Mouse (Mus musculus): ENCODE results near the gene Adrb1. TPM values are rescaled to one million over a fixed set of nuclear protein-coding genes. Genes with fewer than 3 reads are reported as not detected.
A peak's percentile ranks its signal among the peaks of the same experiment; 100 is the strongest.

Gene Adrb1
- polyA plus RNA-seq, 1 experiment from 2014 or later, result 1.2 TPM

- Histone ChIP-seq H3K4me1 (ENCODE audit: insufficient read depth) (peaks cover 24% of the 10 kb centered on the region), H3K4me2 (peak overlapping the region; percentile 37; the same call in 1 of the 2 replicates), H3K9ac (no peak overlapping the region), H3K9me3 (ENCODE audit: low read depth, low read length) (no peaks in the 10 kb centered on the region), H3K36me3 (ENCODE audit: insufficient read depth) (no peaks in the 10 kb centered on the region), H3K27me3 (ENCODE audit: insufficient read depth, low read length) (peaks cover 23% of the 10 kb centered on the region), H3K27ac (ENCODE audit: low read depth) (no peak overlapping the region), H3K4me3 (ENCODE audit: low read depth, low read length) (no peak overlapping the region)
- ATAC-seq (ENCODE audit: insufficient read depth) (peak; percentile 67), DNase-seq (peak; percentile 93)
- no peak for TF ChIP-seq CTCF (IDR thresholded peaks at IDR 0.05; ENCODE audit: low read depth)
- WGBS, result 33% methylated on average over 14 of the region's 14 CpGs
Measured at GRCm38 (mm10) chr19:56727170-56727877, 5.3 kb downstream of the Adrb1 start.

- H3K9ac ChIP-seq, result no peak overlapping the region
- WGBS, result 67% methylated on average over 7 of the region's 7 CpGs
Measured at GRCm38 (mm10) chr19:56734033-56734572, 12.1 kb downstream of the Adrb1 start.

GRCm38 (mm10) chr19:56735747-56736146, 13.7 kb downstream of the Adrb1 start:
- ATAC-seq (ENCODE audit: insufficient read depth) (no peak), DNase-seq (no peak)
- no peaks in the 10 kb centered on the region for H3K4me1 ChIP-seq (ENCODE audit: insufficient read depth)
- H3K9me3 ChIP-seq (ENCODE audit: low read depth, low read length), result no peaks in the 10 kb centered on the region
- TF ChIP-seq CTCF (IDR thresholded peaks at IDR 0.05; ENCODE audit: low read depth), result no peak
- no peak overlapping the region for H3K9ac ChIP-seq
- H3K4me2 ChIP-seq, result no peak overlapping the region
- H3K27me3 ChIP-seq (ENCODE audit: insufficient read depth, low read length), result no peaks in the 10 kb centered on the region
- 33% methylated on average over 4 of the region's 4 CpGs for WGBS
- no peak overlapping the region for H3K4me3 ChIP-seq (ENCODE audit: low read depth, low read length)
- no peaks in the 10 kb centered on the region for H3K36me3 ChIP-seq (ENCODE audit: insufficient read depth)
- no peak overlapping the region for H3K27ac ChIP-seq (ENCODE audit: low read depth)

More at GRCm38 (mm10) chr19:56734033-56734572, 12.1 kb downstream of the Adrb1 start:
- DNase-seq (no peak), ATAC-seq (ENCODE audit: insufficient read depth) (no peak)
- H3K36me3 ChIP-seq (ENCODE audit: insufficient read depth), result no peaks in the 10 kb centered on the region
- H3K9me3 ChIP-seq (ENCODE audit: low read depth, low read length), result no peaks in the 10 kb centered on the region
- TF ChIP-seq CTCF (IDR thresholded peaks at IDR 0.05; ENCODE audit: low read depth), result no peak; the same call in 1 of the 2 replicates
- no peak overlapping the region for H3K4me3 ChIP-seq (ENCODE audit: low read depth, low read length)
- H3K27ac ChIP-seq (ENCODE audit: low read depth), result no peak overlapping the region
- no peak overlapping the region for H3K4me2 ChIP-seq
- no peaks in the 10 kb centered on the region for H3K4me1 ChIP-seq (ENCODE audit: insufficient read depth)
- H3K27me3 ChIP-seq (ENCODE audit: insufficient read depth, low read length), result no peaks in the 10 kb centered on the region

GRCm38 (mm10) chr19:56736287-56736686, 14.3 kb downstream of the Adrb1 start:
- no peak for ATAC-seq (ENCODE audit: insufficient read depth)
- no peak overlapping the region for H3K9ac ChIP-seq
- H3K36me3 ChIP-seq (ENCODE audit: insufficient read depth), result no peaks in the 10 kb centered on the region
- H3K27me3 ChIP-seq (ENCODE audit: insufficient read depth, low read length), result no peaks in the 10 kb centered on the region
- no peak overlapping the region for H3K27ac ChIP-seq (ENCODE audit: low read depth)
- WGBS, result 38% methylated on average over 5 of the region's 5 CpGs
- no peak overlapping the region for H3K4me3 ChIP-seq (ENCODE audit: low read depth, low read length)
- H3K4me1 ChIP-seq (ENCODE audit: insufficient read depth), result no peaks in the 10 kb centered on the region
- TF ChIP-seq CTCF (IDR thresholded peaks at IDR 0.05; ENCODE audit: low read depth), result no peak
- no peaks in the 10 kb centered on the region for H3K9me3 ChIP-seq (ENCODE audit: low read depth, low read length)
- peak; percentile 52 for DNase-seq
- no peak overlapping the region for H3K4me2 ChIP-seq

- no peak overlapping the region for H3K4me2 ChIP-seq
- H3K27me3 ChIP-seq (ENCODE audit: insufficient read depth, low read length), result no peaks in the 10 kb centered on the region
- no peaks in the 10 kb centered on the region for H3K9me3 ChIP-seq (ENCODE audit: low read depth, low read length)
- peak; percentile 39 for TF ChIP-seq CTCF (IDR thresholded peaks at IDR 0.05; ENCODE audit: low read depth)
- no peak overlapping the region for H3K27ac ChIP-seq (ENCODE audit: low read depth)
- H3K4me3 ChIP-seq (ENCODE audit: low read depth, low read length), result no peak overlapping the region
- no peak overlapping the region for H3K9ac ChIP-seq
- WGBS, result 72% methylated on average over 7 of the region's 7 CpGs
- ATAC-seq (ENCODE audit: insufficient read depth), result no peak
- peaks cover 7% of the 10 kb centered on the region; the same call in 1 of the 2 replicates for H3K4me1 ChIP-seq (ENCODE audit: insufficient read depth)
- H3K36me3 ChIP-seq (ENCODE audit: insufficient read depth), result no peaks in the 10 kb centered on the region
- DNase-seq, result no peak
Measured at GRCm38 (mm10) chr19:56745061-56745460, 23.1 kb downstream of the Adrb1 start.

- 67% methylated on average over 5 of the region's 6 CpGs for WGBS
- Histone ChIP-seq H3K27ac (ENCODE audit: low read depth) (no peak overlapping the region), H3K9me3 (ENCODE audit: low read depth, low read length) (no peaks in the 10 kb centered on the region), H3K4me1 (ENCODE audit: insufficient read depth) (peaks cover 7% of the 10 kb centered on the region; the same call in 1 of the 2 replicates), H3K9ac (no peak overlapping the region), H3K36me3 (ENCODE audit: insufficient read depth) (no peaks in the 10 kb centered on the region), H3K27me3 (ENCODE audit: insufficient read depth, low read length) (no peaks in the 10 kb centered on the region), H3K4me3 (ENCODE audit: low read depth, low read length) (no peak overlapping the region), H3K4me2 (no peak overlapping the region)
- TF ChIP-seq CTCF (IDR thresholded peaks at IDR 0.05; ENCODE audit: low read depth), result no peak
- DNase-seq (no peak), ATAC-seq (ENCODE audit: insufficient read depth) (no peak)
Measured at GRCm38 (mm10) chr19:56745528-56745927, 23.5 kb downstream of the Adrb1 start.

- TF ChIP-seq CTCF (IDR thresholded peaks at IDR 0.05; ENCODE audit: low read depth), result no peak
- Histone ChIP-seq H3K4me2 (no peak overlapping the region), H3K27ac (ENCODE audit: low read depth) (no peak overlapping the region), H3K27me3 (ENCODE audit: insufficient read depth, low read length) (no peaks in the 10 kb centered on the region), H3K9ac (no peak overlapping the region), H3K9me3 (ENCODE audit: low read depth, low read length) (no peaks in the 10 kb centered on the region), H3K4me3 (ENCODE audit: low read depth, low read length) (no peak overlapping the region), H3K36me3 (ENCODE audit: insufficient read depth) (no peaks in the 10 kb centered on the region), H3K4me1 (ENCODE audit: insufficient read depth) (peaks cover 4% of the 10 kb centered on the region; the same call in 1 of the 2 replicates)
- 81% methylated on average over 9 of the region's 9 CpGs for WGBS
- DNase-seq (no peak), ATAC-seq (ENCODE audit: insufficient read depth) (no peak)
Measured at GRCm38 (mm10) chr19:56746618-56747017, 24.6 kb downstream of the Adrb1 start.

All from lung, embryonic 14.5 days (tissue).